Mouse (Mus musculus) liver, embryonic 14.5 days (tissue): ENCODE data around the gene Scnn1a.

Experiments
- CTCF ChIP-seq: IDR thresholded peaks from 2 replicates; pipeline ENCODE4 v1.5.1; 2016; ENCODE audit warnings: antibody characterized with exemption, low read depth, control low read depth
- EP300 ChIP-seq: IDR thresholded peaks from 2 replicates; pipeline ENCODE4 v1.6.1; 2016; ENCODE audit warnings: antibody characterized with exemption, low read depth

DNA sequence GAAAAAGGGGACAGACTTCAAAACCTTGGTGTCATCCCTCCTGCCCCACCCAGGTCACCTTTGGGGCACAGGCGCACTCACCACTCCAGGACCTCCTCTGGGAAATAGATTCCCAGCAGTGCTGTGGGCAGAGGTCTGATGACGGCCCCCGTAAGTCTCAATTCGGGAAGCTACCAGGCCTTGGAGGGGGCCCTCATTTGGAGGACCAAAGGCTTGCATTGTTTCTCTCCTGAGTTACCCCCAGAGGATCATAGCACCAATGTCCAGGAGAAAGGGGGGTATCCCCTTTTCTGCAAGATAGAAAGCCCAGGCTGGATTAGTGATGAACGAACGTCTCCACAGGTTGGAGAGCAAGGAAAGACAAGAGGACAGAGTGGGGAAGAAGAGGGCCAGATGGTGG is 58.2 kb downstream of the Scnn1a start:
- TF ChIP-seq CTCF (no peak), EP300 (no peak)
